Mouse (Mus musculus) CH12.LX (cell line): ENCODE data around the gene Tmem104. TPM values are rescaled to one million over a fixed set of nuclear protein-coding genes. Genes with fewer than 3 reads are reported as not detected.

Experiments
- DNase-seq: peaks from one replicate; pipeline ENCODE4 v3.0.0-alpha.2; 2013; ENCODE audit errors: extremely low read depth
- H3K27ac ChIP-seq: 2 replicates; pipeline ENCODE4 v1.5.1; 2012; ENCODE audit warnings: low read depth, mild to moderate bottlenecking, control low read depth, moderate library complexity; ENCODE audit not compliant: insufficient read depth
- H3K27me3 ChIP-seq: replicated peaks from 2 replicates; pipeline ENCODE3; 2012; ENCODE audit warnings: inconsistent platforms
- H3K36me3 ChIP-seq, 2 experiments: replicated peaks in 1 of 2; 2 replicates each; pipeline versions ENCODE3 to v1.6.1; 2012; ENCODE audit warnings: inconsistent platforms in 1 of 2, low read length in 1 of 2, mild to moderate bottlenecking in 1 of 2, mixed read lengths in 1 of 2, moderate library complexity in 1 of 2; ENCODE audit not compliant: control insufficient read depth in 1 of 2, insufficient read depth in 1 of 2
- H3K4me1 ChIP-seq, 2 experiments: 2 replicates each; pipeline ENCODE4 v1.6.1; 2012; ENCODE audit warnings: inconsistent platforms in 1 of 2, moderate library complexity in 1 of 2; ENCODE audit not compliant: insufficient read depth in 2 of 2, control insufficient read depth in 1 of 2
- H3K4me2 ChIP-seq: 2 replicates; pipeline ENCODE4 v1.6.1; 2012; ENCODE audit warnings: low read depth, mild to moderate bottlenecking, control low read depth; ENCODE audit not compliant: poor library complexity, insufficient read depth, severe bottlenecking
- H3K4me3 ChIP-seq, 3 experiments: fragments of 150-350 bp in 1 of 3; sonication (generic) in 1 of 3; replicated peaks in 1 of 3; 2 replicates each; pipeline versions ENCODE3 to v1.5.1; 2011 to 2012; ENCODE audit warnings: low read depth in 2 of 3, low read length in 2 of 3, mild to moderate bottlenecking in 2 of 3, moderate library complexity in 2 of 3, control low read depth in 1 of 3, improper control_type of control experiment in 1 of 3, inconsistent platforms in 1 of 3, mixed read lengths in 1 of 3; ENCODE audit not compliant: poor library complexity in 1 of 3
- H3K79me2 ChIP-seq: replicated peaks from 2 replicates; pipeline ENCODE4 v1.6.1; 2012; ENCODE audit warnings: mild to moderate bottlenecking, moderate library complexity; ENCODE audit not compliant: control insufficient read depth, poor library complexity, insufficient read depth, severe bottlenecking; ENCODE audit errors: extremely low read depth
- H3K9ac ChIP-seq: 2 replicates; pipeline ENCODE4 v1.6.1; 2012; ENCODE audit warnings: low read depth, mild to moderate bottlenecking, control low read depth, moderate library complexity; ENCODE audit not compliant: insufficient read depth
- H3K9me3 ChIP-seq: replicated peaks from 2 replicates; pipeline ENCODE3; 2012; ENCODE audit warnings: low read length, inconsistent platforms, mixed read lengths
- BHLHE40 ChIP-seq: IDR thresholded peaks from 2 replicates; pipeline ENCODE4 v1.6.1; 2011; ENCODE audit warnings: mild to moderate bottlenecking, low read depth, low read length, improper control_type of control experiment
- CHD2 ChIP-seq: IDR thresholded peaks from 2 replicates; pipeline ENCODE4 v1.6.1; 2011; ENCODE audit warnings: low read length, improper control_type of control experiment
- CTCF ChIP-seq, 2 experiments: IDR thresholded peaks in 1 of 2; conservative IDR thresholded peaks in 1 of 2; 2 replicates each; pipeline ENCODE4 v1.5.1; 2011 to 2012; ENCODE audit warnings: low read depth in 2 of 2, low read length in 2 of 2, improper control_type of control experiment in 1 of 2, inconsistent platforms in 1 of 2, mild to moderate bottlenecking in 1 of 2, moderate library complexity in 1 of 2
- GABPA ChIP-seq: IDR thresholded peaks from 2 replicates; pipeline ENCODE4 v1.6.1; 2012; ENCODE audit warnings: low read depth, low read length, improper control_type of control experiment, inconsistent platforms; ENCODE audit not compliant: insufficient replicate concordance
- JUN ChIP-seq: IDR thresholded peaks from 2 replicates; pipeline ENCODE4 v1.6.1; 2011; ENCODE audit warnings: low read depth, mild to moderate bottlenecking, low read length, improper control_type of control experiment, moderate library complexity; ENCODE audit not compliant: insufficient read depth
- JUND ChIP-seq: conservative IDR thresholded peaks from 2 replicates; pipeline ENCODE4 v1.6.1; 2011; ENCODE audit warnings: low read depth, low read length, improper control_type of control experiment
- KAT2A ChIP-seq: IDR thresholded peaks from 2 replicates; pipeline ENCODE4 v1.6.1; 2012; ENCODE audit warnings: low read length, improper control_type of control experiment, inconsistent platforms; ENCODE audit not compliant: insufficient replicate concordance
- MAFK ChIP-seq: IDR thresholded peaks from 2 replicates; pipeline ENCODE4 v1.6.1; 2011; ENCODE audit warnings: low read length, improper control_type of control experiment; ENCODE audit not compliant: insufficient replicate concordance
- MAX ChIP-seq: IDR thresholded peaks from 2 replicates; pipeline ENCODE4 v1.6.1; 2011; ENCODE audit warnings: low read length, improper control_type of control experiment
- MYC ChIP-seq: IDR thresholded peaks from 2 replicates; pipeline ENCODE4 v1.6.1; 2011; ENCODE audit warnings: low read depth, mild to moderate bottlenecking, improper control_type of control experiment, low read length
- NELFE ChIP-seq: IDR thresholded peaks from 2 replicates; pipeline ENCODE4 v1.6.1; 2011; ENCODE audit warnings: low read depth, low read length, improper control_type of control experiment
- PAX5 ChIP-seq: IDR thresholded peaks from 2 replicates; pipeline ENCODE4 v1.6.1; 2012; ENCODE audit warnings: low read length, inconsistent platforms, mixed read lengths
- RCOR1 ChIP-seq: conservative IDR thresholded peaks from 2 replicates; pipeline ENCODE4 v1.6.1; 2012; ENCODE audit warnings: low read depth, mild to moderate bottlenecking, inconsistent platforms, low read length, improper control_type of control experiment
- TCF12 ChIP-seq: IDR thresholded peaks from 2 replicates; pipeline ENCODE4 v1.6.1; 2014; ENCODE audit warnings: low read depth, mild to moderate bottlenecking, inconsistent platforms, low read length, improper control_type of control experiment
- USF1 ChIP-seq: IDR thresholded peaks from 2 replicates; pipeline ENCODE4 v1.6.1; 2014; ENCODE audit warnings: low read depth, mild to moderate bottlenecking, inconsistent platforms, low read length, improper control_type of control experiment
- ZKSCAN1 ChIP-seq: IDR thresholded peaks from 2 replicates; pipeline ENCODE4 v1.6.1; 2012; ENCODE audit warnings: low read depth, inconsistent platforms, low read length, improper control_type of control experiment, borderline replicate concordance
- ZMIZ1 ChIP-seq: IDR thresholded peaks from 2 replicates; pipeline ENCODE4 v1.6.1; 2012; ENCODE audit warnings: low read depth, mild to moderate bottlenecking, inconsistent platforms, low read length, improper control_type of control experiment
- ZNF384 ChIP-seq: IDR thresholded peaks from 2 replicates; pipeline ENCODE4 v1.6.1; 2012; ENCODE audit warnings: low read depth, low read length, improper control_type of control experiment, inconsistent platforms
- dilution Hi-C: fragments of 300-500 bp; cut with MboI; formaldehyde crosslinking; loops from 2 replicates; pipeline ENCODE4 v1.14.3; 2020; ENCODE audit warnings: low sequenced_read_pairs; ENCODE audit not compliant: extremely low pct_unique_long_range_greater_than_20kb, extremely low pct_ligation_motif_present
- in situ Hi-C: fragments of 300-500 bp; cut with MboI; formaldehyde crosslinking; loops from 3 replicates; pipeline ENCODE4 v1.14.3; 2019; ENCODE audit warnings: low sequenced_read_pairs, low pct_ligation_motif_present, low pct_unique_long_range_greater_than_20kb, mixed read lengths
- polyA plus RNA-seq: library from polyadenylated mRNA; unstranded; fragments of >175 nt; gene quantifications from 2 replicates; pipeline ENCODE4 v1.2.1, GENCODE M21; 2012; ENCODE audit warnings: low read depth; ENCODE audit not compliant: insufficient read length
- total RNA-seq, 2 experiments: library from RNA; depleted of rRNA; stranded (reverse); fragments of 300-350 nt in 1 of 2; fragments of >200 nt in 1 of 2; gene quantifications; 2 replicates each; pipeline ENCODE4 v1.2.3; 2012 to 2014

The Tmem104 gene
- total and polyA plus RNA-seq, 3 experiments, result 3.5 to 16.1 (median 10.8) TPM

- dilution Hi-C loops, result no loop called here
- H3K27me3 ChIP-seq, result peaks cover 6% of the 10 kb centered on the region
- peaks cover 0 to 6% of the 10 kb centered on the region in 2 experiments; a peak in 2 of 4 replicates for H3K4me1 ChIP-seq
- H3K9ac ChIP-seq, result no peak overlapping the region
- H3K4me2 ChIP-seq, result no peak overlapping the region
- in situ Hi-C loops, result no loop called here
- H3K27ac ChIP-seq, result no peak overlapping the region
- no peak overlapping the region for H3K4me3 ChIP-seq
- peaks cover 0 to 4% of the 10 kb centered on the region in 2 experiments for H3K36me3 ChIP-seq
- TF ChIP-seq ZKSCAN1 (no peak), MYC (no peak), GABPA (no peak), USF1 (no peak), CTCF (conservative IDR thresholded peaks at IDR 0.05 in 1 of 2, IDR thresholded peaks at IDR 0.05 in 1 of 2; ENCODE audit: low read depth in 2 of 2, low read length in 2 of 2) (no peak), MAX (no peak), ZNF384 (no peak), KAT2A (no peak), PAX5 (no peak)
- TF ChIP-seq, all 38 proteins: peak for 0
- H3K9me3 ChIP-seq, result no peaks in the 10 kb centered on the region
- no peak for DNase-seq
- no peaks in the 10 kb centered on the region for H3K79me2 ChIP-seq
These were observed 99.1 kb downstream of the Tmem104 start for GRCm38 (mm10) chr11:115286201-115286993.

- no peak for TF ChIP-seq CHD2
- TF ChIP-seq TCF12, result no peak
- no peak for TF ChIP-seq ZMIZ1
- in situ Hi-C loops, result no loop called here
- no peak overlapping the region for H3K27ac ChIP-seq
- DNase-seq, result peak; percentile 38
- H3K79me2 ChIP-seq, result no peaks in the 10 kb centered on the region
- no peak overlapping the region for H3K4me2 ChIP-seq
- H3K9ac ChIP-seq, result no peak overlapping the region
- dilution Hi-C loops, result no loop called here
- H3K27me3 ChIP-seq, result peaks cover 16% of the 10 kb centered on the region
- H3K4me3 ChIP-seq, result no peak overlapping the region
- H3K9me3 ChIP-seq, result no peaks in the 10 kb centered on the region
- H3K36me3 ChIP-seq, result peaks cover 0 to 4% of the 10 kb centered on the region in 2 experiments
- peaks cover 0 to 6% of the 10 kb centered on the region in 2 experiments; a peak in 2 of 4 replicates for H3K4me1 ChIP-seq
These were observed 100.1 kb downstream of the Tmem104 start for GRCm38 (mm10) chr11:115287386-115287785.

GRCm38 (mm10) chr11:115288305-115288704 lies 101.0 kb downstream of the Tmem104 start:
- peaks cover 22% of the 10 kb centered on the region for H3K27me3 ChIP-seq
- TF ChIP-seq BHLHE40, result no peak
- no peak for TF ChIP-seq JUN
- TF ChIP-seq RCOR1, result no peak
- TF ChIP-seq JUND, result no peak
- TF ChIP-seq MAFK, result no peak
- no peak for TF ChIP-seq NELFE
- no peak for TF ChIP-seq GABPA
- peaks cover 0 to under 1% of the 10 kb centered on the region in 2 experiments; a peak in 2 of 4 replicates for H3K4me1 ChIP-seq
- H3K9me3 ChIP-seq, result no peaks in the 10 kb centered on the region
- no peak overlapping the region for H3K27ac ChIP-seq
- no peak overlapping the region for H3K9ac ChIP-seq
- in situ Hi-C loops, result no loop called here
- H3K36me3 ChIP-seq, result peaks cover 0 to 1% of the 10 kb centered on the region in 2 experiments
- no peak overlapping the region for H3K4me3 ChIP-seq
- no peak for DNase-seq
- no peaks in the 10 kb centered on the region for H3K79me2 ChIP-seq
- dilution Hi-C loops, result no loop called here
- no peak overlapping the region for H3K4me2 ChIP-seq
